Mouse (Mus musculus) lung, postnatal 0 days (tissue): Measurements from ENCODE around the gene Gzmm.

Source experiments
- CTCF ChIP-seq: IDR thresholded peaks from 2 replicates; pipeline ENCODE4 v1.5.1; 2016; ENCODE audit warnings: antibody characterized with exemption, mild to moderate bottlenecking
- EP300 ChIP-seq: IDR thresholded peaks from 2 replicates; pipeline ENCODE4 v1.6.1; 2016; ENCODE audit warnings: antibody characterized with exemption, mild to moderate bottlenecking, control low read depth

GRCm38 (mm10) chr10:79668076-79668475, 20.7 kb upstream of the Gzmm start:
- TF ChIP-seq CTCF (no peak), EP300 (no peak)
